Mouse (Mus musculus) myocyte (in vitro differentiated cells): ENCODE results near the gene Chd2. TPM values are rescaled to one million over a fixed set of nuclear protein-coding genes. Genes with fewer than 3 reads are reported as not detected.

Experiments
- H3K27me3 ChIP-seq: one replicate; pipeline ENCODE4 v1.6.1; 2011; ENCODE audit not compliant: control insufficient read depth, insufficient read depth, insufficient read length
- H3K36me3 ChIP-seq: one replicate; pipeline ENCODE4 v1.6.1; 2011; ENCODE audit not compliant: control insufficient read depth, insufficient read depth
- H3K4me2 ChIP-seq: one replicate; pipeline ENCODE4 v1.6.1; 2011; ENCODE audit warnings: low read depth, control low read depth
- H3K4me3 ChIP-seq: one replicate; pipeline ENCODE4 v1.5.1; 2011; ENCODE audit warnings: mild to moderate bottlenecking, control low read depth, moderate library complexity
- H3K79me2 ChIP-seq: one replicate; pipeline ENCODE4 v1.6.1; 2011; ENCODE audit not compliant: control insufficient read depth, insufficient read depth
- H3ac ChIP-seq: one replicate; pipeline ENCODE4 v1.6.1; 2011; ENCODE audit not compliant: control insufficient read depth, insufficient read length
- CEBPB ChIP-seq: IDR thresholded peaks from 2 replicates; pipeline ENCODE4 v1.6.1; 2011; ENCODE audit warnings: mild to moderate bottlenecking, moderate library complexity; ENCODE audit not compliant: poor library complexity, insufficient read depth, severe bottlenecking
- E2F4 ChIP-seq: IDR thresholded peaks from one replicate; pipeline ENCODE4 v1.6.1; 2011; ENCODE audit warnings: mild to moderate bottlenecking, control low read depth, moderate library complexity; ENCODE audit not compliant: insufficient read depth
- MAX ChIP-seq: IDR thresholded peaks from one replicate; pipeline ENCODE4 v1.6.1; 2011; ENCODE audit warnings: low read depth, mild to moderate bottlenecking, control low read depth
- MYOD1 ChIP-seq, 3 experiments: IDR thresholded peaks; one replicate each; pipeline ENCODE4 v1.6.1; 2011; ENCODE audit warnings: control low read depth in 2 of 3, low read depth in 2 of 3, mild to moderate bottlenecking in 2 of 3, moderate library complexity in 1 of 3; ENCODE audit not compliant: insufficient read length in 2 of 3, control insufficient read depth in 1 of 3
- MYOG ChIP-seq, 3 experiments: IDR thresholded peaks; one replicate each; pipeline ENCODE4 v1.6.1; 2011; ENCODE audit warnings: control low read depth in 2 of 3, low read depth in 2 of 3, mild to moderate bottlenecking in 2 of 3; ENCODE audit not compliant: insufficient read length in 2 of 3, control insufficient read depth in 1 of 3, insufficient read depth in 1 of 3
- POLR2A ChIP-seq: IDR thresholded peaks from one replicate; pipeline ENCODE4 v1.6.1; 2011; ENCODE audit warnings: low read depth, mild to moderate bottlenecking, control low read depth, moderate library complexity; ENCODE audit not compliant: insufficient read length
- POLR2AphosphoS2 ChIP-seq: IDR thresholded peaks from one replicate; pipeline ENCODE4 v1.6.1; 2011; ENCODE audit warnings: low read depth, control low read depth; ENCODE audit not compliant: insufficient read length
- REST ChIP-seq: IDR thresholded peaks from one replicate; pipeline ENCODE4 v1.6.1; 2011; ENCODE audit warnings: mild to moderate bottlenecking, control low read depth, moderate library complexity; ENCODE audit not compliant: insufficient read depth, insufficient read length
- SRF ChIP-seq: IDR thresholded peaks from one replicate; pipeline ENCODE4 v1.6.1; 2011; ENCODE audit warnings: low read depth; ENCODE audit not compliant: control insufficient read depth, insufficient read length
- TCF12 ChIP-seq: IDR thresholded peaks from one replicate; pipeline ENCODE4 v1.6.1; 2011; ENCODE audit warnings: mild to moderate bottlenecking, control low read depth; ENCODE audit not compliant: poor library complexity, insufficient read depth, severe bottlenecking
- TCF3 ChIP-seq: IDR thresholded peaks from one replicate; pipeline ENCODE4 v1.6.1; 2011; ENCODE audit warnings: low read depth, control low read depth; ENCODE audit not compliant: insufficient read length
- USF1 ChIP-seq: IDR thresholded peaks from one replicate; pipeline ENCODE4 v1.6.1; 2011; ENCODE audit warnings: low read depth, mild to moderate bottlenecking, control low read depth, moderate library complexity
- polyA plus RNA-seq: library from polyadenylated mRNA; unstranded; fragments of >200 nt; fragmentation: generic; extraction: Trizol; gene quantifications from one replicate; pipeline ENCODE4 v1.2.1, GENCODE M21; 2012; ENCODE audit warnings: missing spikeins

Gene Chd2
- polyA plus RNA-seq, 1 experiment: 7.9 TPM

DNA sequence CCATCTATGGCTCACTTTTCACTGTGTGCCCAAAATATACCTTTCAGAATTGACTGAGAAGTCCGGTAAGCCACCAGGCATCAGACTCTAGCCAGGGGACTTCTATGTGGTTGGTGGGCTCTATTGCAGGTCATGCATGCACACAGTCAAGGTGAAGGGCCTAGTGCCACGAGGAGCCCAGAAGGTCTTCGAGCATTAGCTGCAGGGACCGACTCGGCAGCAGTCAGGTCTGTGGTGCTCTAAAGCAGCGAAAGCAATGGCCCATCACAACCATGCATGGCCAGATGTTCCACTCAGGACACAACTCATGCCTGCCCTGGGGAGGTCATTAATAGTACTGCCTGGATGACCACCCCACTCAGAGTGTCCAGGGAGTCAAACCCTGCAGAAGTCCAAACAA, 113.8 kb downstream of the Chd2 start:
- TF ChIP-seq REST (no peak), POLR2AphosphoS2 (peak; percentile 41)
- no peaks in the 10 kb centered on the region for H3K27me3 ChIP-seq
- H3ac ChIP-seq: no peak overlapping the region
- H3K36me3 ChIP-seq: peaks cover 29% of the 10 kb centered on the region
- H3K79me2 ChIP-seq: peaks cover 8% of the 10 kb centered on the region
- no peak overlapping the region for H3K4me2 ChIP-seq
- H3K4me3 ChIP-seq: no peak overlapping the region

DNA sequence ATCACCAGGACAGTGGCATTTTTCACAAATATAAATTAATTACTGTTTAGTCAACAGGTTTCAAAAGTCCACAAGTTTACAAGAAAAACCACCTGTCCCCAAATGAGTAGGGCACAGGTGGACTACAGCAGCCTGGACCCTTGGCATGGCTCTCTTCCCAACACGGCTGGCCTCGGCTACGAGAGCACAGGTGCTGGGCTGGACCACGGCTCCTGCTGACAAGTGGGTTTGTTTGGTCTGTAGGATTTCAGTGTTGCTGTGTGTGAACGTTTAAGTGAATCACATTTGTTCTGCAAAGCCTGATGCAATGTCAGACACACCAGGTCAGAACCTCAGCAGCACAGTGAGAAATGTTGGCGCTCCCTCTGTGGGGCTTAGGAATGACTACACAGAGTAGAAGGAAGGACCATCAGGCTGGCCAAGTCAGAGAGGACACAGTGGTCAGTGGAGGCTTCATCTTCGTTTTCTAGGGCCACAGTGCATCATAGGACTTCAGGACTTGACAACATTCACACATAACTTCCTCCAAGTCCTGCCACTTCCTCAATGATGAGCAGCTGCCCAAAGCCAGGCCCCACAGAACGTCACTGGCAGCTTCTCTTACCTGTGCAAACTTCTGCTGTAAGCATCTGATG, 114.8 kb downstream of the Chd2 start:
- peaks cover 7% of the 10 kb centered on the region for H3K79me2 ChIP-seq
- TF ChIP-seq MAX (no peak), REST (no peak), SRF (no peak), TCF12 (peak; percentile 46), CEBPB (peak; percentile 75; the same call in 1 of the 2 replicates), POLR2AphosphoS2 (peak; percentile 60), POLR2A (peak; percentile 29), TCF3 (peak; percentile 43), MYOD1 (IDR thresholded peaks at IDR 0.05; ENCODE audit: control insufficient read depth in 1 of 3, insufficient read length in 2 of 3, low read depth in 2 of 3) (peak in 2 of 3 experiments; percentile 85 to 86), MYOG (IDR thresholded peaks at IDR 0.05; ENCODE audit: control insufficient read depth in 1 of 3, insufficient read depth in 1 of 3, insufficient read length in 2 of 3, low read depth in 2 of 3) (peak in 2 of 3 experiments; percentile 89 to 94), USF1 (no peak), E2F4 (no peak)
- peak overlapping the region; percentile 44 for H3K4me2 ChIP-seq
- H3K4me3 ChIP-seq: no peak overlapping the region
- no peak overlapping the region for H3ac ChIP-seq
- H3K36me3 ChIP-seq: peaks cover 25% of the 10 kb centered on the region
- H3K27me3 ChIP-seq: no peaks in the 10 kb centered on the region

- Histone ChIP-seq H3K27me3 (no peaks in the 10 kb centered on the region), H3K36me3 (peaks cover 25% of the 10 kb centered on the region), H3K4me2 (peak overlapping the region; percentile 44), H3K4me3 (no peak overlapping the region), H3ac (no peak overlapping the region), H3K79me2 (peaks cover 3% of the 10 kb centered on the region)
- TF ChIP-seq TCF3 (no peak), MYOD1 (IDR thresholded peaks at IDR 0.05; ENCODE audit: control insufficient read depth in 1 of 3, insufficient read length in 2 of 3, low read depth in 2 of 3) (no peak), CEBPB (peak; percentile 69), MYOG (IDR thresholded peaks at IDR 0.05; ENCODE audit: control insufficient read depth in 1 of 3, insufficient read depth in 1 of 3, insufficient read length in 2 of 3, low read depth in 2 of 3) (no peak), POLR2AphosphoS2 (peak; percentile 28), E2F4 (no peak)
Observed at GRCm38 (mm10) chr7:73426235-73426634, 115.4 kb downstream of the Chd2 start.

DNA sequence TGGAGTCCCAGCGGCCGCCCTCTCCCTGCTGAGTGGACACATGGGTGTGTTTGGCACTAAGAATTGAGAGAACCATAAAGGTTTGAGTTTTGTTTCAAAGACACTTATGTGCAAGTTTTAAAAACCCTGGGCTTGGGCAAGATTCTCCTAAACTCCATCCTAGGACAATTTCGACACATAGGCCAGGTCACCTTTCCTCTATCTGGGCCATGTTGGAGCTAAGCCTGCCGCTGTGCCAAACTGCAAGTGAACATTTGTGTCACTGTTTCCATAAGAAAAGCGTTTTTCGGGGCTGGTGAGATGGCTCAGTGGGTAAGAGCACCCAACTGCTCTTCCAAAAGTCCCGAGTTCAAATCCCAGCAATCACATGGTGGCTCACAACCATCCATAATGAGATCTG, 116.2 kb downstream of the Chd2 start:
- Histone ChIP-seq H3K4me2 (no peak overlapping the region), H3K79me2 (no peaks in the 10 kb centered on the region), H3K4me3 (no peak overlapping the region), H3K36me3 (peaks cover 19% of the 10 kb centered on the region), H3K27me3 (no peaks in the 10 kb centered on the region), H3ac (no peak overlapping the region)
- TF ChIP-seq TCF3 (no peak), TCF12 (no peak), MAX (no peak), POLR2A (no peak), MYOD1 (IDR thresholded peaks at IDR 0.05; ENCODE audit: control insufficient read depth in 1 of 3, insufficient read length in 2 of 3, low read depth in 2 of 3) (no peak), REST (no peak), POLR2AphosphoS2 (no peak), E2F4 (no peak)

DNA sequence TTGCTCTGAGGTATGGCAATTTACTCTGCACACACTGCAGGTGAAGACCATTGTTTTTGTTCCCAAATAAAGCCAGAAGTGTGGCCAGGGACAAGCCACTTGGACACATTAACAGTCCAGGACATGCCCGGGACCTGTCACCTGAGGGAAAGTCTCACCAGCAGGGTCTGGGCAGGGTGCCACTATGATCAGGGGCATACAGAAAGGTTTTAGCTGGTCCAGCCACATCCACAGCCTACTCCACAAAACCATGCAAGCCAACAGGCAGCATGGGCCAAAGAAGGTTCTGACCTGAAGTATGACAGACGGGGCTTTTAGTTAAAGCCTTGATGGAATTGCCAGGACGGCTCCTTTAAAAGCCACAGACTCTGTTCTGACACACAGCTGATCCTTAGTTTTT, 116.9 kb downstream of the Chd2 start:
- Histone ChIP-seq H3K4me2 (no peak overlapping the region), H3K36me3 (peaks cover 16% of the 10 kb centered on the region), H3ac (no peak overlapping the region), H3K27me3 (no peaks in the 10 kb centered on the region), H3K4me3 (no peak overlapping the region), H3K79me2 (no peaks in the 10 kb centered on the region)
- TF ChIP-seq MAX (no peak), POLR2AphosphoS2 (peak; percentile 25)

- no peak overlapping the region for H3K4me2 ChIP-seq
- no peak for TF ChIP-seq POLR2A
- TF ChIP-seq MAX: no peak
- no peak for TF ChIP-seq SRF
- no peak for TF ChIP-seq CEBPB
- TF ChIP-seq E2F4: no peak
- no peak for TF ChIP-seq REST
- TF ChIP-seq MYOG (IDR thresholded peaks at IDR 0.05; ENCODE audit: control insufficient read depth in 1 of 3, insufficient read depth in 1 of 3, insufficient read length in 2 of 3, low read depth in 2 of 3): peak in 1 of 3 experiments; percentile 6
- TF ChIP-seq POLR2AphosphoS2: peak; percentile 42
- TF ChIP-seq TCF3: no peak
- no peak for TF ChIP-seq USF1
- TF ChIP-seq MYOD1 (IDR thresholded peaks at IDR 0.05; ENCODE audit: control insufficient read depth in 1 of 3, insufficient read length in 2 of 3, low read depth in 2 of 3): no peak
- TF ChIP-seq TCF12: no peak
Observed at GRCm38 (mm10) chr7:73424243-73424642, 117.4 kb downstream of the Chd2 start.

More at GRCm38 (mm10) chr7:73424243-73424642, 117.4 kb downstream of the Chd2 start:
- Histone ChIP-seq H3K27me3 (no peaks in the 10 kb centered on the region), H3ac (no peak overlapping the region), H3K36me3 (peaks cover 11% of the 10 kb centered on the region), H3K79me2 (no peaks in the 10 kb centered on the region), H3K4me3 (no peak overlapping the region)
